Mouse (Mus musculus): Measurements from ENCODE around the gene Tspo. TPM values are rescaled to one million over a fixed set of nuclear protein-coding genes. Genes with fewer than 3 reads are reported as not detected.

Tspo gene
- 100 to 1,000 TPM; 298 to 316 TPM for total RNA-seq (2021)
- long read RNA-seq, experiment 1, transcript Tspo-201 (4 exons, 837 nt): major isoform, 444 of 499 reads
- long read RNA-seq, experiment 1, partial matches to known transcripts: 40 of 499 reads
- long read RNA-seq, experiment 1, other reads (novel, unspliced or antisense): 15 of 499 reads
- long read RNA-seq, experiment 2, transcript Tspo-201 (4 exons, 837 nt): major isoform, 326 of 367 reads
- long read RNA-seq, experiment 2, partial matches to known transcripts: 34 of 367 reads
- long read RNA-seq, experiment 2, other reads (novel, unspliced or antisense): 7 of 367 reads

DNA sequence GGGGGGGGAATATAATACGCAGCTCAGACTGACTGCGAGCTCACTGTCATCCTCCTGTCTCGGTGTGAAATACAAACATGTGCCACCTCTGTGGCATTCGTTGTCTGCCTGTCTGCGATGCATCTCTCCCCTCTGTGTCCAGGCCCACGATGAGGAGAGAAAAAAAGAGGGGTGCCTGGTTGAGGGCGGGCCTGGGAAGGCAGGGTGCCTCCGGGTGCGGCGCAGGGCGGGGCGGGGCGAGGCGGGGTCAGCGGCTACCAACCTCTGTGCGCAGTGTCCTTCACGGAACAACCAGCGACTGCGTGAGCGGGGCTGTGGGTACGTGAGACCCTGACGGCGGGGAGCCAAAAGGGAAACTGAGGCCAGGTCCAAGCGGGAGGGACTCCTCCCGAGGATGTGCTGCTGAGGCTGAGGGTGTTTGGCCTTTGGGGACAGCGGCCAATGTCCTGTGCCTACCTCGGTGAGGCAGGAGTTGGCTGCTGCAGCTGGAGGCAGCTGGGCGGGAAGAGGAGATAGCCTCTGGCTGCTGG is at the start of gene Tspo, which contains the start of gene Mcat:
Gene Tspo (plus strand): TSS at position 266 of the 530 bp plus-strand sequence.
Gene Mcat (minus strand): TSS at position 461 of the 530 bp plus-strand sequence.
- DNase-seq: peak; percentile 88

DNA sequence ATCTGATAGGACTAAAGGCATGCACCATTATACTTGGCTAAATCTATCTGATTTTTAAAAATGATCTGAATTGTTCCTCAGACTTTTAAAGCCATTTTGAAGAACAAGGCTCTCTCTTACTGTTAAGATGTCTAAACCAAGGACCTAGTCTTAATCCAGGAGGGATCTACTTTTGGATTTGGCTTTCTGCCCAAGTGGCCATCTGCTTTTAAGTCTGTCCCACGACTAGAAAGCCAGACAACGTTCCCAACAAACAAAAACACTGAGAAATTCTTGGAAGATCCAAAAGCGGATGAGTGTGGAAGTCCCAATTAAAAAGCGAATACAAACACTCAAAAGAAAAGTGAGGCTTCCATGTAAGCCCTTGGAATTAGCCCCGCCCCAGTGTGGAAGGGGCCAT is 48.4 kb upstream of the Tspo start:
- no peak for DNase-seq

DNA sequence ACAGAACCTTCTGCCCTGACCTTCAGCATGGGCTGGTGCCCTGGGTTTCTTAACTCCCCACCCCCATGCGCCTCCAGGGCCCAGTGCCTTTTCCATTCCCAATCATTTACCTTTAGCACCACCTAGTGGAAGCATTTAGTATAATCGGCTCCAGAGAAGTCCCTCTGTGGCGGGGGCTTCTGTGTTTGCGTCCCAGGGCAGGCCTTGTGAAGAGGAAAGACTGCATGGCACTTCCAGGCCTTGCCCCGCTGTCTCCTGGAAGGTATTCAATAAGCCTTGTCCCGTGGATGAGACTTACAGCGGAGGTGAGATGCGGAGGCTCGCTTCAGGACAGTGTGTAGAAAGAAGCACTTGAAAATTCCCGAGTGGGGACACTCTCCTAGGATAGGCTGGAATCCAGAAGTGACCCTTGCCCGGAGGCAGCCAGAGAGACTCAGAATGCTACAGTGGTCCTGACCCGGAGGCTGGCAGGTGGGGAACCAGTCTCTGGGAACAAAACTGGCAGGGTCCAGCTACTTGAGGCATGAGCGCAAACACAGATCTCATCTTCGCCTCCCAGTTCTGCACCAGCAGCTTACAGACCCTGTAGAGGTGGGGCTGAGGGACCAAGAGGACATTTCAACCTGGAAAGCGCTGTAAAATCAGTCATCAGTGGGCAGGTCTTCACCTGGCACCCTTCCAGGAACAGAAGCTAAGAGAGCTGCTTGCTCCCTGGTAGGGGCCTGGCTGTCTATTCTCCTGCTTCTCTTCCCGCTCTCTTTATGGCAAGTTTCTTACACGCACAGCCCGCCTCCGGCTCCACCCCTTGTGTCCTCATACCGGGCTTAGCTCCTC is 45.0 kb upstream of the Tspo start:
- peak; percentile 76 for DNase-seq

- no peak for DNase-seq
Measured at GRCm38 (mm10) chr15:83520861-83521382, 42.5 kb upstream of the Tspo start.

GRCm38 (mm10) chr15:83523196-83523595 is 40.2 kb upstream of the Tspo start:
- peak; percentile 54 for DNase-seq

GRCm38 (mm10) chr15:83523638-83524332 is 39.6 kb upstream of the Tspo start:
- DNase-seq: no peak

DNA sequence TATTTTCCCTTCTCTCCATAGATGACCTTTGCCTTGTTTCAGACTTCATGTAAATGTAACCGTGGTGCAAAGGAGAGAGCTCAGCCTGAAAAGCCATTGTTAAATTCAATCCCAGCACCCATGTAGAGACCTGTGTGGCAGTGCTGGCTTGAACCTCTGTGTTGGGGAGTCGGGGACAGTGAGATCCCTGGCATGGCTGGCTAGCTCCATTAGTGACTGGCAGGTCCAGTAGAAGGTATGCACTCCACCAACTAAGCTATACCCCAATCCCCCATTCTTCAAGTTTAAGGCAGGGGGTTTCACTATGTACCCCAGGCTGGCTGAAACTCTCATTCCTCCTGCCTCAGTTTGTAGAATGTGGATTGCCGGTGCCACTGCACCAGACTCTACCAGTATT is 39.1 kb upstream of the Tspo start:
- no peak for DNase-seq

GRCm38 (mm10) chr15:83526424-83527091 is 36.8 kb upstream of the Tspo start, which contains the start of gene Bik:
Gene Bik (plus strand): TSS chr15:83526862.
- DNase-seq: peak; percentile 79

- no peak for DNase-seq
Measured at GRCm38 (mm10) chr15:83527092-83527437, 36.3 kb upstream of the Tspo start.

GRCm38 (mm10) chr15:83527747-83528146 is 35.6 kb upstream of the Tspo start:
- no peak for DNase-seq

- peak; percentile 32 for DNase-seq
Measured at GRCm38 (mm10) chr15:83528892-83529291, 34.5 kb upstream of the Tspo start.

GRCm38 (mm10) chr15:83529765-83530164 is 33.6 kb upstream of the Tspo start:
- DNase-seq: peak; percentile 65

DNA sequence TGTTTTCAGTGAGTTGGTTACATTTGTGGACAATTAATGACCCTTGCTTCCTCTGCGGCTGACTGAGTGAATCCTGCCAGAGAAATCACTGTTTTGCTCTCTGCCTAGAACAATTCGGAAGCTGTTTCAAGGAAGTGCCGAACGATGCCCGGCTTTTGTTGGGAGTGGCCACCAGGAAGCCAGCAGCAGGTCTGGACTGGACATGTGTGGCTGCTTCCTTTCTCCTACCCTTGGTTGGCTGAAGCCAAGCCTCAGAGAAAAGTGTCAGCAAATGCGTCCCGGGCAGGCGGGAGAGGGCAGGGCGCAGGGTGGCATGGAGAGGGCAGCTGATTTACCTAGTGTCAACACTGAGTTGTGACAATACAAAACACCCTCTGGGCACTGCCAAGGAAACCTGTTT is 33.2 kb upstream of the Tspo start:
- peak; percentile 36 for DNase-seq

DNA sequence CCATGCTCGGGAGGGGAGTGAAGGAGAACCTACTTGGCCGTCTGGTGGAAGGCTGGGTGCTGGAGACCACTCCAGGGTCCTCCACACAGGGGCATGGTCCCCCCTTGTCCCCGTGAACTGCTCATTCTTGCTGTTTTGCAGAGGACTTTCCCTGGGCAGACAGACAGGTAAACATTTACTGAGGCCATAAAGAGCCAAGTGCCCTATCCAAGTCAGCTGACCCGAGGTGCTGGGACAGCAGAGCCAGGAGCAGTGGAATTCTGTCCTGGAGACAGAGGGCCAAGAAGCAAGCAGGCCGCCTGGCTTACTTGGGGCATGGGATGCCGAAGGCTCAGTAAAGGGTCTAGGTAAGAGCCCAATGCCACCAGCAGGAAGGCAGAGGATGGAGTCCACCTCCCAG is 32.7 kb upstream of the Tspo start:
- DNase-seq: peak; percentile 32

DNA sequence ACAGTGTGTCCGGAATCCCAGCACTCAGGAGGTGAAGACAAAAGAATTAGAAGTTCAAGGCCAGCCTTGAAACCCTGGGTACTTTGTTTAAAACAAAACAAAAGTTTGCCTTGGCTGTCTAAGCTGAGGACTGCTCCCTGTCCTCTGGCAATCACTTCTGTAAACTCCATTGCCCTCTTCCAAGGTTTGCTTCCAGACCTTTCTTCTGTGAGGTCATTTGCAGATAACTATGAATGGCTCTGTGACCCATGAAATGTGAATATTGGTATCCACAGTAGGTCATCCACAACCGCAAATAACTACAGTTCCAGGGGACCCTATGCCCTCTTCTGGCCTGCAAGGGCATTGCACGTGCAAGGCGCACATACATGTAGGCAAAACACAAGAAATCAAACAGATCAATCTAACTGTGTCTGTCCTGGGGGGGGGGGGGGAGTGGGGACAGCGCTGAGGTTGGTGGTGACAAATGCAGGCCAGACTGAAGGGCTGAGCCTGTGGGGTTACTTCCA is 31.4 kb upstream of the Tspo start:
- DNase-seq: no peak

DNA sequence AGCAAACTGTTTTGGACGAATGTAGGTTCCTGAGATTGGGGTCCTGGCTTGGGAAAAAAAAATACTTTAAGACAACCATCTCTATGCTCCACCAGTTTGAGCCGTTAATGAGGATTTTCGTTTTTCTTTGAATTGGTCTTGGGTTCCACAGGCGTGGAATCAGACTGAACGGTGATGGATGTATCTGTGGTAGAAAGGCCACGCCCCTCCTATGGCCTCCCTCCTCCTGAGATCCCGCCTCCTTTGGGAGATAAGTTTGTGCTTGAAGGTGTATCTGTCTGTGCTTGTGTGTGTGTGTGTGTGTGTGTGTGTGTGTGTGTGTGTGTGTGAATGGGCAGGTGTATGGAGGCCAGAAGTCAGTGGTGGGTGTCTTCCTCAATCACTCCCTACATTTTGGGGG is 30.8 kb upstream of the Tspo start:
- no peak for DNase-seq

- DNase-seq: peak; percentile 59
Measured at GRCm38 (mm10) chr15:83534960-83535889, 28.2 kb upstream of the Tspo start.

GRCm38 (mm10) chr15:83535890-83536231 is 27.5 kb upstream of the Tspo start:
- DNase-seq: no peak

- DNase-seq: no peak
Measured at GRCm38 (mm10) chr15:83538855-83539254, 24.5 kb upstream of the Tspo start.

DNA sequence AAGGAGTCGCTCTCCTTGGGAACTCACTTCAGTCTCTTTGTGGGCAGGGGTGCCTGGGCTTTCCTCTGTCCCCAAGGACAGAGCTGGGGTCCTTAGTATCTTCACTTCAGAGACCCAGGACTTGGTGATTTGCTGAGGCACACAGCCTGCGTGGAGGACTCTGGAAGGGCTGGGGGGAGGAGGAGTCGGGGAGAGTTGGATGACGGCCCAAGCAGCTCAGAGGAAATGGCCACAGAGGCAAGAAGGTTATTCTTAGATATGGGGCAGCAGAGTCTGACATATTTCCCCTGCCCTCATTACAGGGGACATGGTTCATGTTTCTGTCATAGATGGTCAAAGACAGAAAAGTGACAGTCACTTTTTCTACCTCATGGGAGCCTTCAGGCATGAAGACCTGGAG is 23.5 kb upstream of the Tspo start:
- DNase-seq: peak; percentile 73

Data from adrenal gland, postnatal 10 days (tissue).